Mouse (Mus musculus): ENCODE measurements around the gene Ift122. TPM values are rescaled to one million over a fixed set of nuclear protein-coding genes. Genes with fewer than 3 reads are reported as not detected.

The Ift122 gene
- total and polyA plus RNA-seq, 3 experiments = 7.9 to 14.1 (median 8.6) TPM

- peak overlapping the region; percentile 38 for H3K9ac ChIP-seq (ENCODE audit: insufficient read depth, low read depth)
These were observed 33.6 kb downstream of the Ift122 start for GRCm38 (mm10) chr6:115886894-115887293.

DNA sequence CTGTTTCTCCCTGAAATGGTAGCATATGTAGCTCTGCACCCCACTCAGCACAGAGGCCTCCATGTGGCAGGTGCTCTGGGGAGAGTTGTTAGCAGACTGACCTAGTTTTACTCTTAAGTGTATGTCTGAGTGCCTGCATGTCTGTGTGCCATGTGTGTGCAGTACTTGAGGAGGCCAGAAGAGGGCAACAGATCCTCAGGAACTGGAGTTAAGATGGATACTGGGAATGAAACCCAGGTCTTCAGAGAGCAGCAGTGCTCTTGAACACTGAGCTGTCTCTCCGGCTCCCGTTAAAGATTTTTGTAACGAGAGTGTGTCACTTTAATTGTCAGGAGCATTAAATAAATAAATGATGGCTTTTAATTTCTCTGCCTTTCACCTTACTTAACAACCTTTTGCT is 35.0 kb downstream of the Ift122 start:
- Histone ChIP-seq H3K4me2 (ENCODE audit: insufficient read depth, low read depth, poor library complexity, severe bottlenecking) (no peak overlapping the region), H3K4me1 (ENCODE audit: control insufficient read depth in 1 of 2, insufficient read depth in 2 of 2) (peaks cover 11 to 21% of the 10 kb centered on the region in 2 experiments), H3K36me3 (replicated peaks in 1 of 2; ENCODE audit: control insufficient read depth in 1 of 2, insufficient read depth in 1 of 2, low read length in 1 of 2) (peaks cover 21 to 58% of the 10 kb centered on the region in 2 experiments), H3K4me3 (replicated peaks in 1 of 3; ENCODE audit: low read depth in 2 of 3, low read length in 2 of 3, poor library complexity in 1 of 3) (no peak overlapping the region), H3K27me3 (replicated peaks) (no peaks in the 10 kb centered on the region), H3K9me3 (replicated peaks; ENCODE audit: low read length) (peaks cover 3% of the 10 kb centered on the region), H3K9ac (ENCODE audit: insufficient read depth, low read depth) (no peak overlapping the region), H3K27ac (ENCODE audit: insufficient read depth, low read depth) (no peak overlapping the region), H3K79me2 (replicated peaks; ENCODE audit: control insufficient read depth, extremely low read depth, insufficient read depth, poor library complexity, severe bottlenecking) (no peaks in the 10 kb centered on the region)
- in situ Hi-C loops (cut with MboI; ENCODE audit: low pct_ligation_motif_present, low pct_unique_long_range_greater_than_20kb, low sequenced_read_pairs) (no loop called here), dilution Hi-C loops (cut with MboI; ENCODE audit: extremely low pct_ligation_motif_present, extremely low pct_unique_long_range_greater_than_20kb, low sequenced_read_pairs) (no loop called here)
- TF ChIP-seq ZMIZ1 (IDR thresholded peaks at IDR 0.05; ENCODE audit: low read depth, low read length) (no peak), E2F4 (IDR thresholded peaks at IDR 0.05; ENCODE audit: insufficient replicate concordance, low read depth, low read length) (no peak), CHD2 (IDR thresholded peaks at IDR 0.05; ENCODE audit: low read length) (no peak), RAD21 (IDR thresholded peaks at IDR 0.05; ENCODE audit: low read depth, low read length) (peak; percentile 75), BHLHE40 (IDR thresholded peaks at IDR 0.05; ENCODE audit: low read depth, low read length) (no peak), USF1 (IDR thresholded peaks at IDR 0.05; ENCODE audit: low read depth, low read length) (no peak), MAFK (IDR thresholded peaks at IDR 0.05; ENCODE audit: insufficient replicate concordance, low read length) (no peak), EP300 (IDR thresholded peaks at IDR 0.05; ENCODE audit: low read length) (no peak), POLR2A (IDR thresholded peaks at IDR 0.05; ENCODE audit: low read depth, low read length) (no peak), SMC3 (IDR thresholded peaks at IDR 0.05; ENCODE audit: low read depth, low read length) (peak; percentile 65), JUND (conservative IDR thresholded peaks at IDR 0.05; ENCODE audit: low read depth, low read length) (no peak), MEF2A (IDR thresholded peaks at IDR 0.05; ENCODE audit: borderline replicate concordance, low read depth, low read length) (no peak), GABPA (IDR thresholded peaks at IDR 0.05; ENCODE audit: insufficient replicate concordance, low read depth, low read length) (no peak), IRF4 (IDR thresholded peaks at IDR 0.05; ENCODE audit: low read depth, low read length) (no peak), ZC3H11A (IDR thresholded peaks at IDR 0.05; ENCODE audit: low read depth, low read length) (peak; percentile 8; the same call in 1 of the 2 replicates), ELF1 (IDR thresholded peaks at IDR 0.05; ENCODE audit: low read depth, low read length) (no peak), ZNF384 (IDR thresholded peaks at IDR 0.05; ENCODE audit: low read depth, low read length) (no peak), CTCF (conservative IDR thresholded peaks at IDR 0.05 in 1 of 2, IDR thresholded peaks at IDR 0.05 in 1 of 2; ENCODE audit: low read depth in 2 of 2, low read length in 2 of 2) (peak; percentile 57 to 74), NRF1 (IDR thresholded peaks at IDR 0.05; ENCODE audit: low read depth, low read length) (no peak), MAX (IDR thresholded peaks at IDR 0.05; ENCODE audit: low read length) (no peak), MYC (IDR thresholded peaks at IDR 0.05; ENCODE audit: low read depth, low read length) (no peak)
- peak; percentile 51 for DNase-seq (ENCODE audit: extremely low read depth)

More at GRCm38 (mm10) chr6:115886894-115887293, 33.6 kb downstream of the Ift122 start:
- in situ Hi-C loops (cut with MboI; ENCODE audit: low pct_ligation_motif_present, low pct_unique_long_range_greater_than_20kb, low sequenced_read_pairs) (no loop called here), dilution Hi-C loops (cut with MboI; ENCODE audit: extremely low pct_ligation_motif_present, extremely low pct_unique_long_range_greater_than_20kb, low sequenced_read_pairs) (no loop called here)
- Histone ChIP-seq H3K4me3 (replicated peaks in 1 of 3; ENCODE audit: low read depth in 2 of 3, low read length in 2 of 3, poor library complexity in 1 of 3) (peak overlapping the region; percentile 42 to 50 (median 44)), H3K27me3 (replicated peaks) (no peaks in the 10 kb centered on the region), H3K9me3 (replicated peaks; ENCODE audit: low read length) (peaks cover 3% of the 10 kb centered on the region), H3K27ac (ENCODE audit: insufficient read depth, low read depth) (peak overlapping the region; percentile 58), H3K4me2 (ENCODE audit: insufficient read depth, low read depth, poor library complexity, severe bottlenecking) (peak overlapping the region; percentile 41; the same call in 1 of the 2 replicates), H3K36me3 (replicated peaks in 1 of 2; ENCODE audit: control insufficient read depth in 1 of 2, insufficient read depth in 1 of 2, low read length in 1 of 2) (peaks cover 18 to 50% of the 10 kb centered on the region in 2 experiments), H3K79me2 (replicated peaks; ENCODE audit: control insufficient read depth, extremely low read depth, insufficient read depth, poor library complexity, severe bottlenecking) (no peaks in the 10 kb centered on the region), H3K4me1 (ENCODE audit: control insufficient read depth in 1 of 2, insufficient read depth in 2 of 2) (peaks cover 11 to 21% of the 10 kb centered on the region in 2 experiments)
- DNase-seq (ENCODE audit: extremely low read depth) = peak; percentile 89
- TF ChIP-seq ELF1 (IDR thresholded peaks at IDR 0.05; ENCODE audit: low read depth, low read length) (peak; percentile 50; the same call in 1 of the 2 replicates), KAT2A (IDR thresholded peaks at IDR 0.05; ENCODE audit: insufficient replicate concordance, low read length) (no peak), ETS1 (conservative IDR thresholded peaks at IDR 0.05; ENCODE audit: low read depth, low read length) (no peak), IRF4 (IDR thresholded peaks at IDR 0.05; ENCODE audit: low read depth, low read length) (peak; percentile 57; the same call in 1 of the 2 replicates), POLR2A (IDR thresholded peaks at IDR 0.05; ENCODE audit: low read depth, low read length) (peak; percentile 84), BHLHE40 (IDR thresholded peaks at IDR 0.05; ENCODE audit: low read depth, low read length) (no peak), CHD1 (IDR thresholded peaks at IDR 0.05; ENCODE audit: low read depth, low read length) (no peak), ZC3H11A (IDR thresholded peaks at IDR 0.05; ENCODE audit: low read depth, low read length) (no peak), USF1 (IDR thresholded peaks at IDR 0.05; ENCODE audit: low read depth, low read length) (no peak), CHD2 (IDR thresholded peaks at IDR 0.05; ENCODE audit: low read length) (no peak), JUND (conservative IDR thresholded peaks at IDR 0.05; ENCODE audit: low read depth, low read length) (no peak), TCF12 (IDR thresholded peaks at IDR 0.05; ENCODE audit: low read depth, low read length) (peak; percentile 55; the same call in 1 of the 2 replicates), ZMIZ1 (IDR thresholded peaks at IDR 0.05; ENCODE audit: low read depth, low read length) (0 out of 2 replicates have a peak, but pooled peaks have one; percentile 26), HCFC1 (IDR thresholded peaks at IDR 0.05; ENCODE audit: low read depth, low read length) (peak; percentile 48), MAX (IDR thresholded peaks at IDR 0.05; ENCODE audit: low read length) (no peak), NELFE (IDR thresholded peaks at IDR 0.05; ENCODE audit: low read depth, low read length) (peak; percentile 76), TBP (conservative IDR thresholded peaks at IDR 0.05; ENCODE audit: low read depth, low read length) (peak; percentile 83)
